18 mouse cellular contexts compared by ENCODE assay signal in the genomic region with DNA sequence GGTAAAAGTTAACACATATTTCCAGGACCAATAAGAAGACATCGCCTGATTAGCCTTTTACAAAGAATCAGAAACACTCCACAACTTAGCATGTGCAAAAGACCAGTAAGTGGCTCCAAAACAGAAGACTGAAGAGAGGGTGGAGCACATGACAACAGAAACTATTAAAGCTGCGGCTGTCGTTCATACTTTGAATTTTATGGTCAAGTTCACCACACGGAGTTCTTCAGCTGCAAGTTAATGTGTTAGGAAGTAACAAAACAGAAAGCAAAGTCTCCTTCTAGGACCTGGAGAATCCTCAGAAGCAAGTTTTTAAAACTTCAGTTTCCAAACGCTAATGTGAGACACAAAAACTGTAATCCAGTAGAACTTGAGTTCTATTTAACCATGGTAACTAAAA. TPM values are rescaled to one million over a fixed set of nuclear protein-coding genes. Genes with fewer than 3 reads are reported as not detected.
DNase-seq lines count a peak whose midpoint lies in the region; ATAC-seq and TF ChIP-seq lines count a peak whose summit lies in the region.
"Had no signal": no experiment of that assay in that cellular context is flagged by ENCODE, and none has a peak within 500 bp of the region (broad histone marks: within the 10 kb centered on the region; RNA-seq: fewer than 3 reads in every experiment).

No protein-coding gene starts in this region.

- intact Hi-C loops in heart, adult 2 months (cut with DNase I): loop anchor here (2.0 kb wide), 1 partner anchor 41 kb away; no protein-coding TSS in a partner anchor

- H3K4me1 ChIP-seq in heart, adult 2 months (ENCODE audit: control insufficient read depth, insufficient read depth, low read length): peaks cover 16% of the 10 kb centered on the region
- H3K4me1 ChIP-seq in heart, embryonic 10.5 days: peaks cover 17% of the 10 kb centered on the region
- peaks cover 15% of the 10 kb centered on the region; the same call in 1 of the 2 replicates for H3K4me1 ChIP-seq in kidney, adult 2 months (ENCODE audit: control insufficient read depth, insufficient read depth, low read length)
- H3K4me1 ChIP-seq in kidney, embryonic 16.5 days (ENCODE audit: insufficient read depth, low read length): no peaks in the 10 kb centered on the region
- H3K4me1 ChIP-seq in lung, embryonic 15.5 days: peaks cover 16% of the 10 kb centered on the region; the same call in 1 of the 2 replicates
- H3K4me1 ChIP-seq in small intestine, adult 2 months (ENCODE audit: control insufficient read depth, insufficient read depth, insufficient read length, low read length): peaks cover 19% of the 10 kb centered on the region; the same call in 1 of the 2 replicates

- no peaks in the 10 kb centered on the region; the same call in 1 of the 2 replicates for H3K79me2 ChIP-seq in heart, adult 2 months (replicated peaks; ENCODE audit: control insufficient read depth, insufficient read depth, low read length)

- peaks cover 26% of the 10 kb centered on the region for H3K36me3 ChIP-seq in heart, adult 2 months (ENCODE audit: control insufficient read depth, insufficient read depth, low read length)
- H3K36me3 ChIP-seq in heart, embryonic 10.5 days: no peaks in the 10 kb centered on the region
- no peaks in the 10 kb centered on the region for H3K36me3 ChIP-seq in kidney, adult 2 months (ENCODE audit: control insufficient read depth, insufficient read depth, low read length)
- H3K36me3 ChIP-seq in kidney, embryonic 16.5 days (ENCODE audit: insufficient read depth, low read length): no peaks in the 10 kb centered on the region
- no peaks in the 10 kb centered on the region for H3K36me3 ChIP-seq in lung, embryonic 15.5 days
- H3K36me3 ChIP-seq in small intestine, adult 2 months (ENCODE audit: control insufficient read depth, insufficient read depth, low read length): no peaks in the 10 kb centered on the region

- 58% methylated on average over 5 of the region's 5 CpGs for WGBS in heart, adult 2 months
- WGBS in heart, embryonic 10.5 days: 81% methylated on average over 5 of the region's 5 CpGs
- WGBS in kidney, adult 2 months: 39% methylated on average over 5 of the region's 5 CpGs
- 60% methylated on average over 5 of the region's 5 CpGs for WGBS in kidney, embryonic 16.5 days
- 48% methylated on average over 5 of the region's 5 CpGs for WGBS in lung, embryonic 15.5 days
- 22% methylated on average over 5 of the region's 5 CpGs for WGBS in small intestine, adult 2 months

- H3K27me3 ChIP-seq in heart, adult 2 months (ENCODE audit: control insufficient read depth, insufficient read depth, low read length): no peaks in the 10 kb centered on the region
- H3K27me3 ChIP-seq in heart, embryonic 10.5 days (ENCODE audit: insufficient read depth, poor library complexity, severe bottlenecking): 0 out of 2 replicates have a peak, but pooled peaks cover 3% of the 10 kb centered on the region
- H3K27me3 ChIP-seq in kidney, adult 2 months (replicated peaks; ENCODE audit: control insufficient read depth, insufficient read depth, low read length): no peaks in the 10 kb centered on the region
- no peaks in the 10 kb centered on the region for H3K27me3 ChIP-seq in kidney, embryonic 16.5 days (ENCODE audit: insufficient read depth, low read length)
- no peaks in the 10 kb centered on the region; the same call in 1 of the 2 replicates for H3K27me3 ChIP-seq in lung, embryonic 15.5 days
- no peaks in the 10 kb centered on the region for H3K27me3 ChIP-seq in small intestine, adult 2 months (ENCODE audit: control insufficient read depth, insufficient read depth, low read length)

- H3K9me3 ChIP-seq in heart, embryonic 10.5 days: no peaks in the 10 kb centered on the region
- H3K9me3 ChIP-seq in kidney, embryonic 16.5 days (ENCODE audit: low read length): no peaks in the 10 kb centered on the region
- H3K9me3 ChIP-seq in lung, embryonic 15.5 days: no peaks in the 10 kb centered on the region

- no peak for TF ChIP-seq CTCF in heart, adult 2 months (IDR thresholded peaks at IDR 0.05)
- TF ChIP-seq CTCF in kidney, adult 2 months (conservative IDR thresholded peaks at IDR 0.05; ENCODE audit: insufficient read depth, insufficient read length, low read depth, low read length): no peak
- no peak for TF ChIP-seq CTCF in small intestine, adult 2 months (IDR thresholded peaks at IDR 0.05; ENCODE audit: extremely low read depth, insufficient read length, insufficient replicate concordance, low read depth, low read length)

- H3K4me3 ChIP-seq in heart, adult 2 months: no peak overlapping the region
- no peak overlapping the region for H3K4me3 ChIP-seq in heart, embryonic 10.5 days
- H3K4me3 ChIP-seq in kidney, adult 2 months (ENCODE audit: insufficient read depth, low read depth, low read length): no peak overlapping the region
- H3K4me3 ChIP-seq in kidney, embryonic 16.5 days (ENCODE audit: low read length): no peak overlapping the region
- H3K4me3 ChIP-seq in lung, embryonic 15.5 days: peak overlapping the region; percentile 5; the same call in 1 of the 2 replicates
- no peak overlapping the region for H3K4me3 ChIP-seq in small intestine, adult 2 months (ENCODE audit: low read depth, low read length)
- H3K4me3 ChIP-seq: erythroblast, embryonic 14.5 days had no signal

- no peak overlapping the region for H3K9ac ChIP-seq in heart, adult 2 months (ENCODE audit: low read depth, low read length)
- H3K9ac ChIP-seq in kidney, embryonic 16.5 days (replicated peaks; ENCODE audit: low read length): no peak overlapping the region
- H3K9ac ChIP-seq in lung, embryonic 15.5 days: no peak overlapping the region

- peak overlapping the region; percentile 85 for H3K27ac ChIP-seq in heart, adult 2 months
- no peak overlapping the region for H3K27ac ChIP-seq in heart, embryonic 10.5 days
- peak overlapping the region; percentile 56 for H3K27ac ChIP-seq in kidney, adult 2 months (ENCODE audit: insufficient read depth, low read depth, low read length)
- H3K27ac ChIP-seq in kidney, embryonic 16.5 days (ENCODE audit: low read length): no peak overlapping the region
- no peak overlapping the region for H3K27ac ChIP-seq in lung, embryonic 15.5 days
- peak overlapping the region; percentile 39; the same call in 1 of the 2 replicates for H3K27ac ChIP-seq in small intestine, adult 2 months (ENCODE audit: insufficient read depth, low read depth, low read length)

- no peak for DNase-seq in heart, adult 2 months
- DNase-seq in heart, embryonic 10.5 days (ENCODE audit: low spot score): no peak
- DNase-seq in kidney, adult 2 months: peak; percentile 56
- no peak for DNase-seq in lung, postnatal 25 days (ENCODE audit: low spot score)
- DNase-seq in testis, postnatal 10 days (ENCODE audit: low spot score): no peak
- DNase-seq: adrenal gland, postnatal 36 days; cerebellum, adult 11-12 months; heart, postnatal 36 days; lung, adult 18-20 months; thymus, postnatal 36 days had no signal

- no peak for TF ChIP-seq POLR2A in heart, adult 2 months (IDR thresholded peaks at IDR 0.05; ENCODE audit: insufficient read depth, low read depth, low read length)
- TF ChIP-seq POLR2A in kidney, adult 2 months (IDR thresholded peaks at IDR 0.05; ENCODE audit: low read depth, low read length): no peak
- TF ChIP-seq POLR2A in small intestine, adult 2 months (IDR thresholded peaks at IDR 0.05; ENCODE audit: low read depth, low read length): no peak

- TF ChIP-seq EP300 in heart, adult 2 months (IDR thresholded peaks at IDR 0.05; ENCODE audit: insufficient read depth, low read depth, low read length): no peak

- no peak for ATAC-seq in kidney, embryonic 16.5 days (ENCODE audit: low FRiP score, low TSS enrichment)
- no peak for ATAC-seq in lung, embryonic 15.5 days (ENCODE audit: borderline replicate concordance, extremely low read depth, low FRiP score, low TSS enrichment)
- ATAC-seq: midbrain, embryonic 16.5 days had no signal

- no peak overlapping the region for H3K4me2 ChIP-seq in kidney, embryonic 16.5 days (replicated peaks; ENCODE audit: low read depth, low read length)
- peak overlapping the region; percentile 84 for H3K4me2 ChIP-seq in lung, embryonic 15.5 days

RNA-seq across cellular contexts. Expression of gene Arap2, which starts 1.8 kb away (rescaled TPM):
- total RNA-seq in heart, adult 2 months (2021): 10 to 100 TPM in 1 of 2 experiments, 1 to 10 TPM in 1; 9.3 to 10.0 TPM
- polyA plus RNA-seq in heart, adult 2 months (2012; rRNA removed): 2.9 and 8.4 TPM in 2 replicates
- polyA plus RNA-seq in heart, embryonic 10.5 days (2016; fragmentation: Nextera tagmentation; extraction: Ambion mirVana): 2.9 TPM in 2 replicates
- 5.0 and 6.6 TPM in 2 replicates for polyA plus RNA-seq in kidney, adult 2 months (2012; rRNA removed)
- 2.0 and 2.9 TPM in 2 replicates for polyA plus RNA-seq in kidney, embryonic 16.5 days (2015; fragmentation: Nextera tagmentation; extraction: Ambion mirVana)
- 3.8 and 7.3 TPM in 2 replicates for polyA plus RNA-seq in lung, embryonic 15.5 days (2015; fragmentation: Nextera tagmentation; extraction: Ambion mirVana)
- polyA plus RNA-seq in small intestine, adult 2 months (2012; rRNA removed): 1.9 and 2.9 TPM in 2 replicates
- total RNA-seq: MEL had no signal
- polyA plus RNA-seq: erythroblast, embryonic 14.5 days had no signal

RNA-seq across cellular contexts. Expression of gene Dthd1, which starts 49.5 kb away (rescaled TPM):
- not detected for total RNA-seq in heart, adult 2 months (2021)
- polyA plus RNA-seq in heart, adult 2 months (2012; rRNA removed): not detected in 2 replicates
- polyA plus RNA-seq in heart, embryonic 10.5 days (2016; fragmentation: Nextera tagmentation; extraction: Ambion mirVana): 0.11 and 0.33 TPM in 2 replicates
- not detected in 2 replicates for polyA plus RNA-seq in kidney, adult 2 months (2012; rRNA removed)
- not detected in 2 replicates for polyA plus RNA-seq in kidney, embryonic 16.5 days (2015; fragmentation: Nextera tagmentation; extraction: Ambion mirVana)
- not detected in 2 replicates for polyA plus RNA-seq in lung, embryonic 15.5 days (2015; fragmentation: Nextera tagmentation; extraction: Ambion mirVana)
- polyA plus RNA-seq in small intestine, adult 2 months (2012; rRNA removed): not detected in 2 replicates
- total RNA-seq: adrenal gland, postnatal 36 days; gastrocnemius, postnatal 4 days; heart, postnatal 36 days; left cerebral cortex, postnatal 25 days; MEL had no signal
- polyA plus RNA-seq: erythroblast, embryonic 14.5 days; midbrain, embryonic 16.5 days had no signal

Comparison
In these comparisons a context has a peak if more than half of its experiments do, and no peak if none do; other contexts are left out.
1. H3K27ac ChIP-seq: peak in heart, adult 2 months (single experiment), kidney, adult 2 months (single experiment) and small intestine, adult 2 months (single experiment); none in heart, embryonic 10.5 days (single experiment), kidney, embryonic 16.5 days (single experiment) and lung, embryonic 15.5 days (single experiment).